Mouse (Mus musculus): ENCODE measurements around the gene Olfr994. TPM values are rescaled to one million over a fixed set of nuclear protein-coding genes. Genes with fewer than 3 reads are reported as not detected.

Gene Olfr994
- polyA plus RNA-seq (2012; fragmentation: generic; extraction: Trizol) = not detected

GRCm38 (mm10) chr2:85436351-85436750 lies at the start of gene Olfr994:
TSS of gene Olfr994 (minus strand) at chr2:85436451.

GRCm38 (mm10) chr2:85443539-85443938 lies 7.3 kb upstream of the Olfr994 start, which contains the start of gene Olfr995:
TSS of gene Olfr995 (minus strand) at chr2:85443639.

GRCm38 (mm10) chr2:85414777-85415176 lies 21.5 kb downstream of the Olfr994 start, which contains the start of gene Olfr993:
TSS of gene Olfr993 (minus strand) at chr2:85414877.

GRCm38 (mm10) chr2:85409369-85409768 lies 26.9 kb downstream of the Olfr994 start, which contains the start of gene Olfr992:
TSS of gene Olfr992 (minus strand) at chr2:85409469.

Other genes starting within 250 kb of the Olfr994 start
- under 1 TPM in 1 of 2 experiments, not detected in 1; 0.04 TPM for gene Lrrc55, start 239.3 kb downstream of the Olfr994 start, polyA plus RNA-seq (2012; fragmentation: generic; extraction: Trizol)
- gene Olfr987, start 97.1 kb downstream of the Olfr994 start, polyA plus RNA-seq (2012; fragmentation: generic; extraction: Trizol) = not detected
- gene Olfr988, start 73.2 kb downstream of the Olfr994 start, polyA plus RNA-seq (2012; fragmentation: generic; extraction: Trizol) = not detected
- not detected for gene Olfr992, start 27.0 kb downstream of the Olfr994 start, polyA plus RNA-seq (2012; fragmentation: generic; extraction: Trizol)
- gene Olfr993, start 21.6 kb downstream of the Olfr994 start, polyA plus RNA-seq (2012; fragmentation: generic; extraction: Trizol) = not detected
- not detected for gene Olfr995, start 7.2 kb upstream of the Olfr994 start, polyA plus RNA-seq (2012; fragmentation: generic; extraction: Trizol)
- not detected for gene 4833423E24Rik, start 82.6 kb upstream of the Olfr994 start, polyA plus RNA-seq (2012; fragmentation: generic; extraction: Trizol)
- not detected for gene Olfr996, start 142.8 kb upstream of the Olfr994 start, polyA plus RNA-seq (2012; fragmentation: generic; extraction: Trizol)
- not detected for gene Olfr998, start 152.5 kb upstream of the Olfr994 start, polyA plus RNA-seq (2012; fragmentation: generic; extraction: Trizol)
- gene Olfr1000, start 175.5 kb upstream of the Olfr994 start, polyA plus RNA-seq (2012; fragmentation: generic; extraction: Trizol) = not detected
- gene Olfr1002, start 214.3 kb upstream of the Olfr994 start, polyA plus RNA-seq (2012; fragmentation: generic; extraction: Trizol) = not detected
- gene Olfr154, start 228.0 kb upstream of the Olfr994 start, polyA plus RNA-seq (2012; fragmentation: generic; extraction: Trizol) = not detected
- not detected for gene Olfr1006, start 242.3 kb upstream of the Olfr994 start, polyA plus RNA-seq (2012; fragmentation: generic; extraction: Trizol)